Mouse (Mus musculus) retina, embryonic 14.5 days (tissue): ENCODE data around the gene Cipc.

Experiments
- DNase-seq: peaks from one replicate; pipeline ENCODE4 v3.0.0-alpha.2; 2015; ENCODE audit warnings: low spot score

The Cipc gene

DNA sequence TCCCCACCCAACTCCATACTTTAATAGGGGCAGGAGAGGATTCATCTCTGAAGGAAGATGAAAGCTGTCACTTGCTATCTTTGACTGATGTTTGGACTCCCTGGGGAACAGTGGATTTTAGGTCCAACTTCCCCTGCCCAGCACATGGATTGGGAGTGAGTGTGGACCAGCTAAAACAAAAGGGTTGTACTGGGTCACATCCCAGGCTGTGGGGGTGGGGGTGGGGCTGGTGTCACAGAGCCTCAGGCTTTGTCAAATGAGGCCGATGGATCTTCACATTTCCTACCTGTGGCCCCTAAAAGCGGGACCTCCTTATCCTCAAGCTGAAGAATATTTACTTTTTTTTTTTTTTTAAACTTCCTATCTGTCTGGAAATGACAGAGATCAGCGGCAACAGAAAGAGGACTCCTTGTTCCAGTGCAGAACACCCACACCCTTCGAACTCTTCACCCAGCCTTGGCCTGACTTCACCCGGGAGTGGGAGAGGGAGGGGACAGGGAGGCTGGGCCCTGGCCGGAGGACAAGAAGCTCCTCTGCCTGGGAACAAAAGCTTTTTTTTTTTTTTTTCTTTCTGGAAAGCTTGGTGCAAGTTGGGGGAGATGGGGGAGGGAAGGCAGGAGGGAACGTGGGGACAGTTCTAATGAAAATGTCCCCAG, 14.8 kb upstream of the Cipc start:
- no peak for DNase-seq

DNA sequence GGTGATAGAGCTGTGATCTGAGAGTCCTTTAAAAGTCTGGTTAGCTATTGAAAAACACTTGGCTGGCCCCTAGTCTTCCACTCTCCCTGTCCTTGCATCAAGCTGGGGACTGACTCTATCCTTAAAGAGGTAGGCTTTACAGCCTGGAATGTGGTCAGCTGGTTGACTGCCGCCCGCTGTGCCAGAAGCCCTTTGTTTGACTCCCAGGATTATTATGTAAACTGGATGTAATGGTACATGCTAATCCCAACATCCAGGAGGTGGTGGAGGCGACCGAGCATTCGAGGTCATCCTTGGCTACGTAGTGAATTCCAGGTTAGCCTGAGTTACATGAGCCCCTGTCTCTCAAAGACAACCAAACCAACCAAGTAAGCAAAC, 14.3 kb upstream of the Cipc start:
- DNase-seq = no peak

DNA sequence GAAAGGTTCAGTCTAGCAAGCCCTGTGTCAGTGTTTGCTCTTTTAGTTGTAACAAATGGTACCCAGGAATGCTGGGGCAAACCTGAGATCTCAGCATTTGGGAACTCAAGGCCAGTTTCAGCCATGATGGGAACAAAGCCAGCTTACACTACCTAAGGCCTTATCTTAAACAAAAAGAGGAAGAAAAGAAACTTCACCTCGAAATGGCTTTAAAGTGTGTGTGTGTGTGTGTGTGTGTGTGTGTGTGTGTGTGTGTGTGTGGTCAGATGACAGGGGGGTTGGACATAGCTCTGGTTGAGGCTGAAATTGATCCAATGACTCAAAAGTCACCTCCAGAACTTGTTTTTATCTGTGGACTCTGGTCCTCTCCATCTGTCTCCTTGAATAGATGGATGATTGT, 12.1 kb upstream of the Cipc start:
- no peak for DNase-seq

DNA sequence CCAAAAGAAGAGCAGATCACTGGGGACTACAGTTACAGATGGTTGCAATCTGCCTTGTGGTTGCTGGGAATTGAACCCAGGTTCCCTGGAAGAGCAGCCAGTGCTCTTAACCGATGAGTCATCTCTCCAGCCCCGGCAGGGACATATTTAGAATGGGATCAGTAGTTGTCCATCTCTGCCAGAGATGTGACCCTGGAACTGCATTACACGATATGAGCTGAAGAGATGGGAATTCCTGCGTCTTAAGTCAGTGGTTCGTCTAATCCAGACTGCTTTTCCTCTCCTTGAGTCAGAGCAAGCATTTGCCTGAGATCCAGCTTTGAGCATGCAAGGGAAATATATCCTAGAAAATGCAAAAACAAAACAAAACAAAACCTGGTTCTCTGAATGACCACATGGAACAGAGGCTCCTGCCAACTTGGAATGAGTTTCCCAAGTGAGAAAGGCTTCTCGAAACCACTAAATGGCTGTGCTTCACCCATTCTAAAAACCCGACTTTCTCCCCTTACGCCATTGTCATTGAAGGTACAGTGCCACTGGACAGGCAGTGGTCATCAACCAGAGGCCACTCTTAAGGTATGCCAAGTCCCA, 11.1 kb upstream of the Cipc start:
- DNase-seq = no peak

DNA sequence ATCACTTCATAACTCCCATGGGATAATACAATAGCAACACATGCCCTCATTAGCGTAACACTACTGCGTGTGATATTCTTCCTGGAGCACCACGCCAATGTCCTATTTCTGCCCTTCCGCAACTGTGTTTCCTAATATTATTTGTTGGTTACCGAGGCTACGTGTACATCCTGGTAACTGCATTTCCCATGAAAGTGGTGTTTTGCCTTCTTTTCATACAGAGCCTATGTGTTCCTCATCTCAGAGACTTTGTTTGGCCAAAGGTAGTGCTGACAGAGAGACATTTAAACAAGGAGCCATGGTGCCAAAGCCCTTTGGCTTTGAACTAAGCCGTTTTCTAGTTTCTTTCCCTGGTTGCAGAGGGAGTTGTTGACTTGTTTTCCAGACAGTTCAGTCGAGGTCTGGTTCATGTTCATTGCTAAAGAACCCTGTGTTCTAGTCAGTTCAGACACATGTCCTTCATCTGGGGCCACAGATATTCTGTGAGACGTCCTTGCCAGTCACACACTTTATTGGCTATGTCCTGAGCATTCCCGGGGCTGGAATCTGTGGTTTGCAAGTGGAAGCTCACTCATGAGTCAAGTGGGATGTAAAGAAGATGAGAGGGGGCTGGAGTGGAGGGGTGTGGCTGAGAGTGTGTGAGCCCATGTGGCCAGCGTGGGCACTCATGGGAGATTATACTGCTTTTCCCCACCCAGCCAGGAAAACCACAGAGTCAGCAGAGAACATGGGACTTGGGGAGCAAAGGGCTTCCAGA, 10.1 kb upstream of the Cipc start:
- no peak for DNase-seq

DNA sequence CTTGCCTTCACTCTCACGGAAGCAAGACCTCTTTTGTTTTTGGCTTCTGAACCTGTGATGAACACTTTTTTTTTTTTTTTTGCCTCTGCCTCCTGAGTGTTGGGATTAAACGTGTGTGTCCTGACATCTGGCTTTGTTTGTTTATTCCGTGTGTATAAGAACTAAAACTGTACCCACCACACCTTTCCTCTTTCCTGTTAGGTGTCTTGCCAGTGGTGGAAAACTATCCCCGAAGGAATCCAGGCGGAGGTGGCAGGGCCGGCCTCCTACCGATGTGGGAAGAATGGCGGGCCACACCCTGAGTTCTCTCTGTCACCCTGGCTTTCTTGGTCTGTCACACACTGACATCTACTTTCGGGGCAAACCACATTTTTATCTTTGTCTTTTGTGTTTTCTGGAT, 8.3 kb upstream of the Cipc start:
- no peak for DNase-seq

DNA sequence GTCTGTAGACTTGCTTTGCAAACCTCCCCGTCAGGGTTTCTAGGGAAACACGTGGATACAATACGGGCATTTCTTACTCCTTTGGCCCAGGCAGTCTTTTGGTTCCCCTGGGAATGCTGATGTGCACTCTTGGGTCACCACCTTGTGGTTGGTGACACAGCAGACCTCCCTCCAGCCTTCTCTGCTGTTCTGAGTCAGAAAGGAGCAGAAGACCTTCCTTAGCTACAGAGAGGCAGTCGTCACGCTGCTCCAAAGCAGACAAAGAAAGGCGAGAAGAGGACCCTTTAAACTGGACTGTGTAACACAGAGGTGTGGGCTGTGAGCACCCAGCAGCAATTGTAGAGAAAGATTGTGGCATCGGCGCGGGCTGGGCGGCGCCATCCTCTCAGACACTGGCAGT, 5.7 kb upstream of the Cipc start:
- no peak for DNase-seq

DNA sequence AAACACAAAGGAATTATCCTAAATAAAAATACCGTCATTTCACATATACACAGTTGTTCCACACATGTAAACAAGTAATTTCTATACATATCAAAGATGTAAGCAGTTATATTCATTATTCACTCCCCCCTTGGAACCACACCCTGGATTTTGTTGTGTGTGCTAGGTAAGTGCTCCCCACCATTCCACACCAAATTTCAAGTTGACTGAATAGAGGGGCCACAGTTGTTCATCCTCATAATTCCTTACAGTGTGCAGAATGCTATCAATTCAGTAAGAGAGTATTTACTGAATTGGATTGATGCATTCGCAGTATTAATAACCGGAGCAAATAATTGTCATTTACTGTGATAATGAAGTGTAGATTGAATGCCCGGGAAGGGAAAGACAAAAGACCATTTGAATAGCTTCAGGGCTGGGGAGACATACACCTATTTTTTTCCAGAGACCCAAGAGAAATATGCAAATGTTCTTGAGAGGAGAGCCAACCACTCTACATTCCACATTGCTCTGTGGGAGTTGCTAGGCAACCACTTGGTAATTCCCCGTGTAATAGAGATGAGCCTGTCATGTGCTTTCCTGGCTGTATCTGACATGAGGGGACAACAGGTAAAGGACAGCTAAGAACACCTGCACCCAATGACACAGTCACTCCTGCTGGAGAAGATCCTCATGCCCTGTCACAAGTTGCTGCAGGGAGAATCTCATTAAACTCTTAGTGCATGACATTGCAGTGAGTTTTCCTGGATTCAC, 4.9 kb upstream of the Cipc start:
- DNase-seq = peak; percentile 45

DNA sequence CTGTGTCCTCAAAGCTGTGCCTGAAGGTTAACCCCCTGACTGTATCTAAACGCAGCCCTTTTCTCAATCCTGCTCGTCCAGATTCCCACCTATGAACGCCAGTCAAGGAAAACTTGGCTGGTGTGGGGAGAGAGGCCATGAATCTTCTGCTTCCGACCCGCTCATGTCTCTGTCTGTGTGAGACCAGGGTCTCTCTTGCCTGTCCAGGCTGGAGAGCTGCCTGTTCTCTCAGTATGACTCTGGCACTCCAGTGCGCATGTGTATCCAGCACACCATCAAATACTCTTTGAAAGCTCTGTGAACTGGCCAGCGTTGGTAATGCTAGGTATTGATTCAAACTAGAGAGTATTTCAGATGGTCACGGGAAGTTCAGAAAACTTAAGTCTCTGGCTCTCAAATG, 3.4 kb upstream of the Cipc start:
- DNase-seq = no peak

DNA sequence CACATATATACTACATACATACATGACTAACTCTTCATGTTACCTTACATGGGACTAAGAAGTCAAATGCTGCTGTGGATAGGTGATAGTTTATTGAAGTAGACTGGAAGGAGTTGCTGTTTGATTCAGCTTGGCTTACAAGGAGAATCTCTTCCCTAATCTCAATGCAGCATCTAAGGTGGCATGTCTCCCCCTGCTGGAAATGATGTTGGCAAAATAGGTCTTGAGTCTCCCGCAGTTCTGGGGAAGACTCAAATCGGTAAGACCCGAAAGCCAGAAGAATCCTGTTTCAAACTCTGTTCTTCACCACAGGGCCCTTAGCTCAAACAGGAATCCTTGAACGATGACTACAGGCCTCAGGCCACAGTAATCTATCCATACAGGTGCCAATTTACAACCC, 1.7 kb upstream of the Cipc start:
- DNase-seq = peak; percentile 89

DNA sequence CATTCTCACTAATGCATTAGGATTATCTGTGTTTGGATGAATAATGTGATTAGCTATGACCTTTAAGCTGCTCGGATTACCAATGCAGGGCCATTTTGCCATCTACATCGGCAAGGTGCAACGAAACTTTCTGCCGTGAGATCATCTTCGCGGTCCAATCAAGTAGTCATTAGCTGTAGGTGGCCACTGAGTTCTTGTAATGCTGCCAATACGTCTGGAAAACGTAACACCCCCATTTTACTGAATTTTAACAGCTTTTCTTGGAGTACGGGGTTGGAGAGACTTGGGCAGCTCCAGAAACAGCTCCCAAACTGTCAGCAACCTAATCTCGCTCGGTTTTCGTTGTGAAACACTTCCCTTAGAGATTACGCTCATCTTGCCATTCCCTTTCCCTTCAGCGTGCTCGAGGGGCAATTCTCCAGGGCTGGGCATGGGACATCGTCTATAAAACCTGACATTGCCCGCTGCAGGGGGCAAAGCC, 502 bp upstream of the Cipc start:
- peak; percentile 58 for DNase-seq

DNA sequence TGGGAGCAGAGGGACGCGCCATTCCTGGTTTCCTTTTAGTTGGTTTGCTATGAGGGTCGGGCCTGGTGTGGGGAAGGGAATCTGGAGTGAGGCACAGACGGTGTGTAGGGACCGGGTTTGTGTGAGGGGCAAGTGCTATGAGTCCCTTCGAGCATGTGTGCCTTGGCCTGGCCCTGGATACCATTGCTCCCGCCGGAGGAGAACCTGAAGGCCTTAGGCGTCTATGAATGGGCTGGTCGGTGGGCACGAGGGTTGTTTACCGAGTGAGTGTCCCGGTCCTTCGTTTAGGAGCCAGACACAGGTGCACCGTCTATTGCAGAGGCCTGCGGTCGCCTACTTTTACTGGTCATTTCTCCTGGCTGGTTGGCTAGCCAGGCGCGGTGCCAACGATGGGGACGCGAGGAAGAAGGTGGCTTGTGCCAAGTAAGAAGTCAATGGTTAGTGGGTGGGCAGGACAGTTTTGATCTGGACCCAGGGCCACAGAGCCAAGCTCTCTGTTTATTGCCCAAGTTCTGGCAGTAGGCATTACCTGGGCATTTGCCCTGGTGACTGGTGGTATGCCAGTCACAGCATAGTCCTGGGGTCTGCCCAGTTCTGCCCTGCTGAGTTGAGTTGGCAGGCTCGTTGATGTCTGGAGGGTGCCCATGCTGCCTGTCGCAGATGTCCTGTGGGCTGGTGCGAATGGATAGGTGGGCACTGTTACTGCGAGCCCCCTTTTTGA, 998 bp downstream of the Cipc start:
- DNase-seq = peak; percentile 49

DNA sequence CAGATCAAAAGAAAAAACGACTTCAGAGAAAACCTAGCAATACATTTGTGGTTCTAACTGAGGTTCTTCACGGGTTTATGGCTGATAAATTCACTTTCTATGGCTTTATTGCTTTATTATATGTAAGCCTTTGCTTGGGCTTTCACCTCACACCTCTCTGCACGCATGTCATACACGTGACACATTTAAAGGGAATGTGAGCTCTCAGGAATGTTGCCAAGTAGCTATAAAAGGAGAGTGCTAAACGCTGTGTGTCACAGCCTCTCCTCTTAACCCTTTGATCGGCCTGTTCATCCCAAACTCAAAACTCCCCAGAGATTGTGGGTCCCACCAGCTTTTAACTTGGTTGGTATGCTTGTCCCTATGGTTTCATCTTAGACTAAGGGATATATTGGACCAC, 1.8 kb downstream of the Cipc start:
- no peak for DNase-seq

DNA sequence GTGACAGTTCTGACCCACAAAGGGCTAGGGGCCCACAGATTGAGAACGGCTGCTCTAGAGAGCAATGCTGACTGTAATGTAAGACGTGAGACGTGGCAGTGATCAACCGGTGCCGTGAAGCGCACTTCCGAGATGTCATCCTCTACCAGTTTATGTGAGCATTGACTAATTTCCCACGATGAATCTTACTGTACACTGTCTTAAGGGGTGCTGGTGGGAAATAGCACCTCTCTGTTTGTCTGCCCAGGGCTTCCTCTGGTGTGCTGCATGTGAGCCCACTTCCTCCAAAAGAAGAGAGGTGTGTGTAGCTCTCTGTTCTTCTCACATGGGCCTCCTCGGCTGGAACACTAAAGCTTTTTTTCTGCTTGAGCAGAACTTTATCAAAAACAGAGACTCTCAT, 2.7 kb downstream of the Cipc start:
- no peak for DNase-seq

DNA sequence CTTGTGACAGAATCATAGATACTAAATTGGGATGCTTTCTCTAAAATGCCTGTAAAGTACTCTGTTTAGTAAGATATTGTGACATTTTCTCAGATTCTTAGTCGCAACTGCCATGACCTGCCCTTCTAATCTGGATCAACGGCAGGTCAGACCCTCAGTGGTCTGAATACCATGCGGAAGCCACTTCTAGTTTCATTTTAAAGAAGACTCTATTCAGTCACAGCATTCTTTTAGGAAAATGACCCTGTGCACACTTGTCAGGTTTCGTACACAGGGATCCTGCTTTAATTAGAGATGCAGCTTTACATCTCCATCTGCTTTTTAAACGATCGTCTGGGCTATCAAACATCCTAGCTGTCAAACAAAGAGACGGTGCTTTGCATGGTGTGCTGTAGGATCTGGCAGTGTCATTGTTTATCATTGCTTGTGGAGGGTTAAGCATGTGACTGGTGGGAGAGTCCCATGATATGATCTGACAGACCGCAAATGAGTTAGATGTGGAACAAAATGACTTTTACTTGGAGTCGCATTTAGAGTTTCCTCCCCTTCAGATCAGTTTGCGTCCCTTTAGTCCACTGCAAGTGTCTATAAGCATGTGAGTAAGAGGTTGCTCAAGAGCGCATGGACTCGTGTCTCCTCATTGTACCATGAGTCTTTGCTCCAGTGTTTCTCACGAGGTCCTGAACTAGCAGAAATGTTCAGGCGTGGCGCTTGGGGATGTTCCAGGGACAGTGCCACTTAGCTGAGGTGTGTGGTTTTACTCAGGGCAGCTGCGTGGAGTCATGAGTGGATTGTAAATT, 3.5 kb downstream of the Cipc start:
- DNase-seq = no peak

DNA sequence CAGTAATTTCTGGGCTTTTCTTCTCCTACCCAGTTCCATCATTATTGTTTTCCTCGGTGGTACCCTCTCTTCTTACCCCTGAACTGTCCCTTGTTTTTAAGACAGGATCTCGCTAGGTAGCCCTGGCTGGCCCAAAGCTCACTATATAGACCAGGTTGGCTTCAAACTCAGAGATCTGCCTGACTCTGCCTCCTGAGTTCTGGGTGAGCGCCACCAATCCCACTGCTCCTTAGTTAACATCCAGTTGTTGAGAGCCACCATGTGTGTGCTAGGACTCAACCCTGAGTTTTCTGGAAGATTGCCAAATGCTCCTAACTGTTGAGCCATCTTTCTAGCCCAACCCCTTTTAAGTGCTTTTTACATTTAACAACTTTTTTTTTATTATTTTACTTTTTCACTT, 4.1 kb downstream of the Cipc start:
- no peak for DNase-seq

DNA sequence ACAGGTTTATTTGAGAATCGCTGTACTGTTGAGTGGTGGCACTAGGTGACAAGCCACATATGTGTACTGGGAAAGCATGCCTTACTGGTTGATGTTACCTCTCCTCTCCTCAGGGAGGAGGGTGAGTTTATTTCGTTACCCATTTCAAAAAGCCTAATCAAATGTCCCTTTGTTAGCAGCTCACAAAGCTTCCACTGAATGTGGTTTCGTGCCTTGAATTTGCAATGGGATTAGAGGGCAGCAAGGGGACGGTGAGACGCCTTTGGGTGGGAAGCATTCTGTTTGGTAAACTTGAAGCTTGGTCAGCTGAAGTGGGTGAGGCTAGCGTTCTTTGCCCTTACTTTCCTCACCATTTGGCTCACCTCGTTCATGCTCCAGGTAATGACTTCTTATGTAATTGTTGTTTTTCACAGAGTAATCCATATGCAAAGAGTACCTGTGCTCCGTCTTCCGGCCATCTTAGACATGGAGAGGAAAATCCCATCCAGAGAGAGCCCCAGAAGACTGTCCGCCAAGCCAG, 5.5 kb downstream of the Cipc start:
- no peak for DNase-seq

DNA sequence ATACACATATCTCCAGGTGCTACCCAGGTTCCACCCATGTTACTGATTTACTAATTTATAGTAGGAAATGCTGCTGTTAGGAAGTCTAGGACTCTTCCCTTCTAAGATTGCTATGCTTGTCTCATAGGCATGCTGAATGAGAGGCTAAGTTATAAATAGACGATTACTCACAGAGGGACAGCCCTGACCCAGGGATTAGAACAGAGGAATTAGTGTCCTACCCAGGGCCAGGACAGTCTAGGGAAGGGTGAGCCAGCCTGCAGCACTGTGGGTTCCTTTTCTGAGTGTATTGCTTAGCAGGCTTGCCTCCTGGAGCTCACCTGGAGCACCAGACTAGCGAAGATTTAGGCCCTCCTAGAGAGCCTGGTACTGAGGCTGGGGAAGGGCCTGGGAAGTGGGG, 9.1 kb downstream of the Cipc start:
- no peak for DNase-seq

DNA sequence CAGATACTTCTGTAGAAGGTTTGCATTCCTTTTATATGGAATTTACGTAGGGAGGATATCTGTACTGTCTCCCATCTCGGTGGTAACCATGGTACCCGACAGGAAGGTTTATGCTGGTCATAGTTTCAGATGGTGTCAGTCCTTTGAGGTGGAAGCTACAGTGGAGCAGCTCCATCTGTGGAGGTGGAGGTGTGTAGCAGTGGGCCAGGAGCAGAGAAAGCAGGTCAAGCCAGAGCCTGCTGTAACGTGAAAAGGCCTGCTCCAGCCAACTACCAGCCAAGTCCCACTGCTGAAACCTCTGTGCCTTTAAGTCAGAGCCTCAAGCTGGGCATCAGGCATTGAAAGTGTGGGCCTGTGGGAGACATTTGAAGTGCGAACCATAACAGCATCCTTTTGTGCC, 11.7 kb downstream of the Cipc start:
- DNase-seq = no peak

DNA sequence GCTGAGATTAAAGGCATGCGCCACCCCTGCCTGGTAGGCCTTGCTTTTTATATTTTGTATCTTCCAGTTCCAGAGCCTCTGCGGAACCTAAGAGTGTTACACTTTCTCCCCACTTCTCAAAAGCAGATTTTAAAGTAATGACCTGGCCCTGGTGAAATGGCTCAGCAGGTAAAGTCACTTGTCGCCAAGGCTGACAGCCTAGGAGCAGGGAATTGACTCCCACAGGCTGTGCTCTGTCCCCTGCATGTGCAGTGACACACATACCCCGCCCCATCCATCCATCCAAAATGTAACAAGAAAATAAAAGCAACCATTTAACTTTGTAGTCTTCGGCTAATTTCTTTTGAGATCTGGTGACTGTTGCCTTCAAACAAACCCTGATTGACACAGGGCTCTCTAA, 12.8 kb downstream of the Cipc start:
- no peak for DNase-seq

DNA sequence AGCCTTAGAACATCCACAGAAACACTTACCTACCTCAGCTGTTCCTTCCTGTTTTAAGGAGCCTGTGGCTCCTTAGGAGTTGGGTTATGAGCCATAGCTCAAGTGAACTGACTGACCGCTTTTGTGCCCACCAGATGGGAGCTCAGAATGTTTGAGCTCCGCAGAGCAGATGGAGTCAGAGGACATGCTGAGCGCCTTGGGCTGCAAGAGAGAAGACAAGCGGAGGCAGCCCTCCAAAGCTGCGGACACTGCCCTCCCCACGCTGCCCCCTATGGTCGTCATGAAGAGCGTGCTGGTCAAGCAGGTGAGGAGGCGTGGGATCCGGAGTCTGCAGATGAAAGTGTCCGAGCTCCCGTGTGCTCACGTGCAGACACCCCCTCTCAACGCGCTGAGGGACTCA, 13.3 kb downstream of the Cipc start:
- no peak for DNase-seq
